Mouse (Mus musculus): ENCODE measurements at regions not wholly inside any gene's neighbourhood (a gene's known extent, or its start where the extent isn't known, plus 50 kb on each side); places are given as distances from the start of the nearest gene placed in this dataset.

GRCm38 (mm10) chr12:104560934-104561565 is 87.9 kb upstream of the Gsc start:
- TF ChIP-seq GATA1 (IDR thresholded peaks at IDR 0.05; ENCODE audit: borderline replicate concordance, low read length): no peak
- TF ChIP-seq FLI1 (IDR thresholded peaks at IDR 0.05; ENCODE audit: low read length): no peak

Data from megakaryocyte, embryonic 14.5 days (primary cell).